ENCODE assay signal across 18 mouse cellular contexts in genomic region chr16:63658302-63658974, GRCm38 (mm10).
DNase-seq lines count a peak whose midpoint lies in the region; ATAC-seq and TF ChIP-seq lines count a peak whose summit lies in the region.
"Had no signal": no experiment of that assay in that cellular context is flagged by ENCODE, and none has a peak within 500 bp of the region (broad histone marks: within the 10 kb centered on the region; RNA-seq: fewer than 3 reads in every experiment).

No protein-coding gene starts in this region.

- H3K9ac ChIP-seq in kidney, embryonic 14.5 days (ENCODE audit: low read depth, low read length), result no peak overlapping the region
- H3K9ac ChIP-seq in forebrain, embryonic 14.5 days (ENCODE audit: low read length), result no peak overlapping the region
- no peak overlapping the region for H3K9ac ChIP-seq in hindbrain, embryonic 16.5 days (ENCODE audit: low read depth, low read length)
- H3K9ac ChIP-seq: embryonic facial prominence, embryonic 15.5 days; liver, embryonic 15.5 days had no signal

- WGBS in kidney, embryonic 14.5 days, result 36% methylated on average over 4 of the region's 4 CpGs
- 38% methylated on average over 4 of the region's 4 CpGs for WGBS in kidney, adult 2 months
- 15% methylated on average over 4 of the region's 4 CpGs for WGBS in forebrain, embryonic 14.5 days
- WGBS in hindbrain, embryonic 16.5 days, result 35% methylated on average over 4 of the region's 4 CpGs
- WGBS in heart, embryonic 10.5 days, result 42% methylated on average over 4 of the region's 4 CpGs

- TF ChIP-seq CTCF in kidney, adult 2 months (conservative IDR thresholded peaks at IDR 0.05; ENCODE audit: insufficient read depth, insufficient read length, low read depth, low read length), result no peak
- no peak for TF ChIP-seq CTCF in brain, embryonic 14.5 days (IDR thresholded peaks at IDR 0.05; ENCODE audit: borderline replicate concordance, extremely low read depth, insufficient read depth, insufficient read length)

- no peak overlapping the region for H3K4me2 ChIP-seq in kidney, embryonic 14.5 days (replicated peaks; ENCODE audit: low read depth, low read length)
- no peak overlapping the region for H3K4me2 ChIP-seq in forebrain, embryonic 14.5 days (ENCODE audit: low read length)
- no peak overlapping the region for H3K4me2 ChIP-seq in hindbrain, embryonic 16.5 days (ENCODE audit: low read length)
- H3K4me2 ChIP-seq: embryonic facial prominence, embryonic 15.5 days; liver, embryonic 15.5 days had no signal

- H3K4me3 ChIP-seq in kidney, embryonic 14.5 days (ENCODE audit: low read length), result no peak overlapping the region
- no peak overlapping the region for H3K4me3 ChIP-seq in kidney, adult 2 months (ENCODE audit: insufficient read depth, low read depth, low read length)
- H3K4me3 ChIP-seq in forebrain, embryonic 14.5 days (ENCODE audit: low read depth, low read length), result no peak overlapping the region
- H3K4me3 ChIP-seq in hindbrain, embryonic 16.5 days (ENCODE audit: low read length), result no peak overlapping the region
- H3K4me3 ChIP-seq in heart, embryonic 10.5 days, result no peak overlapping the region
- H3K4me3 ChIP-seq: embryonic facial prominence, embryonic 15.5 days; liver, embryonic 15.5 days had no signal

- H3K27me3 ChIP-seq in kidney, embryonic 14.5 days (ENCODE audit: control insufficient read depth, insufficient read depth, low read length), result no peaks in the 10 kb centered on the region
- H3K27me3 ChIP-seq in kidney, adult 2 months (replicated peaks; ENCODE audit: control insufficient read depth, insufficient read depth, low read length), result no peaks in the 10 kb centered on the region
- no peaks in the 10 kb centered on the region for H3K27me3 ChIP-seq in forebrain, embryonic 14.5 days (replicated peaks; ENCODE audit: control insufficient read depth, insufficient read depth, low read length)
- H3K27me3 ChIP-seq in hindbrain, embryonic 16.5 days (replicated peaks; ENCODE audit: control insufficient read depth, insufficient read depth, low read length), result no peaks in the 10 kb centered on the region
- no peaks in the 10 kb centered on the region for H3K27me3 ChIP-seq in heart, embryonic 10.5 days (ENCODE audit: insufficient read depth, poor library complexity, severe bottlenecking)
- H3K27me3 ChIP-seq: embryonic facial prominence, embryonic 15.5 days; liver, embryonic 15.5 days had no signal

- ATAC-seq in kidney, embryonic 14.5 days (ENCODE audit: low FRiP score, low TSS enrichment), result peak; percentile 20
- ATAC-seq in forebrain, embryonic 14.5 days, result peak; percentile 60
- ATAC-seq in hindbrain, embryonic 16.5 days, result peak; percentile 73
- no peak for ATAC-seq in megakaryocyte, adult 5-6 weeks (ENCODE audit: poor library complexity, severe bottlenecking)

- H3K4me1 ChIP-seq in kidney, embryonic 14.5 days (ENCODE audit: control insufficient read depth, insufficient read depth, low read length), result no peaks in the 10 kb centered on the region
- H3K4me1 ChIP-seq in kidney, adult 2 months (ENCODE audit: control insufficient read depth, insufficient read depth, low read length), result no peaks in the 10 kb centered on the region
- H3K4me1 ChIP-seq in forebrain, embryonic 14.5 days (ENCODE audit: control insufficient read depth, insufficient read depth, low read length), result peaks cover 16% of the 10 kb centered on the region
- H3K4me1 ChIP-seq in hindbrain, embryonic 16.5 days (ENCODE audit: control insufficient read depth, insufficient read depth, low read depth, low read length), result 0 out of 2 replicates have a peak, but pooled peaks cover 3% of the 10 kb centered on the region
- H3K4me1 ChIP-seq in heart, embryonic 10.5 days, result no peaks in the 10 kb centered on the region
- H3K4me1 ChIP-seq: liver, embryonic 15.5 days had no signal

- H3K36me3 ChIP-seq in kidney, embryonic 14.5 days (ENCODE audit: control insufficient read depth, insufficient read depth, low read length), result no peaks in the 10 kb centered on the region
- H3K36me3 ChIP-seq in kidney, adult 2 months (ENCODE audit: control insufficient read depth, insufficient read depth, low read length), result no peaks in the 10 kb centered on the region
- H3K36me3 ChIP-seq in forebrain, embryonic 14.5 days (ENCODE audit: control insufficient read depth, insufficient read depth, low read length), result no peaks in the 10 kb centered on the region
- no peaks in the 10 kb centered on the region for H3K36me3 ChIP-seq in hindbrain, embryonic 16.5 days (ENCODE audit: control insufficient read depth, insufficient read depth, low read length)
- H3K36me3 ChIP-seq in heart, embryonic 10.5 days, result no peaks in the 10 kb centered on the region
- H3K36me3 ChIP-seq: embryonic facial prominence, embryonic 15.5 days; liver, embryonic 15.5 days had no signal

- no peak for TF ChIP-seq POLR2A in kidney, adult 2 months (IDR thresholded peaks at IDR 0.05; ENCODE audit: low read depth, low read length)
- TF ChIP-seq POLR2A in brain, embryonic 14.5 days (IDR thresholded peaks at IDR 0.05; ENCODE audit: borderline replicate concordance, extremely low read depth, insufficient read depth, insufficient read length, poor library complexity, severe bottlenecking), result no peak

- no peak for DNase-seq in kidney, adult 2 months
- peak; percentile 80 for DNase-seq in brain, embryonic 14.5 days (ENCODE audit: low read depth)
- DNase-seq in forebrain, embryonic 14.5 days (ENCODE audit: low spot score), result peak; percentile 69
- no peak for DNase-seq in heart, embryonic 10.5 days (ENCODE audit: low spot score)
- no peak for DNase-seq in adrenal gland, adult (ENCODE audit: inconsistent age in 2 of 2, low spot score in 1 of 2)
- DNase-seq: adrenal gland, postnatal 25 days; cerebellum, adult 11-12 months; heart, adult 18-20 months; heart, postnatal 4 days; kidney, adult 9 months; lung, postnatal 4 days; right cerebral cortex, adult 18-20 months; thymus, postnatal 14 days had no signal

- H3K9me3 ChIP-seq in kidney, embryonic 14.5 days (ENCODE audit: control insufficient read depth, low read length), result no peaks in the 10 kb centered on the region
- no peaks in the 10 kb centered on the region for H3K9me3 ChIP-seq in forebrain, embryonic 14.5 days (replicated peaks; ENCODE audit: control insufficient read depth, low read length)
- H3K9me3 ChIP-seq in hindbrain, embryonic 16.5 days (ENCODE audit: control insufficient read depth, low read length), result no peaks in the 10 kb centered on the region
- no peaks in the 10 kb centered on the region for H3K9me3 ChIP-seq in heart, embryonic 10.5 days
- H3K9me3 ChIP-seq: embryonic facial prominence, embryonic 15.5 days; liver, embryonic 15.5 days had no signal

- H3K27ac ChIP-seq in kidney, embryonic 14.5 days (ENCODE audit: low read depth, low read length), result no peak overlapping the region
- H3K27ac ChIP-seq in kidney, adult 2 months (ENCODE audit: insufficient read depth, low read depth, low read length), result no peak overlapping the region
- H3K27ac ChIP-seq in forebrain, embryonic 14.5 days (ENCODE audit: low read depth, low read length), result peak overlapping the region; percentile 48; the same call in 1 of the 2 replicates
- no peak overlapping the region for H3K27ac ChIP-seq in hindbrain, embryonic 16.5 days (ENCODE audit: low read depth, low read length)
- H3K27ac ChIP-seq in heart, embryonic 10.5 days, result no peak overlapping the region
- H3K27ac ChIP-seq: embryonic facial prominence, embryonic 15.5 days; liver, embryonic 15.5 days had no signal

Comparison
In these comparisons a context has a peak if more than half of its experiments do, and no peak if none do; other contexts are left out.
1. DNase-seq: peak in brain, embryonic 14.5 days (single experiment) and forebrain, embryonic 14.5 days (single experiment); none in kidney, adult 2 months (single experiment), heart, embryonic 10.5 days (single experiment) and adrenal gland, adult (0 of 2).